Mouse (Mus musculus): ENCODE results near the gene Golph3.

GRCm38 (mm10) chr15:12371183-12371582 is 49.9 kb downstream of the Golph3 start:
- TF ChIP-seq CTCF (IDR thresholded peaks at IDR 0.05; ENCODE audit: insufficient read depth, low read depth, low read length) = peak; percentile 46; the same call in 1 of the 2 replicates
- no peak for TF ChIP-seq POLR2A (IDR thresholded peaks at IDR 0.05; ENCODE audit: insufficient read depth, low read depth, low read length)

All from olfactory bulb, adult 2 months (tissue).